Mouse (Mus musculus) liver, embryonic 16.5 days (tissue): ENCODE data around the gene Zyg11a. TPM values are rescaled to one million over a fixed set of nuclear protein-coding genes. Genes with fewer than 3 reads are reported as not detected.

Source experiments
- ATAC-seq: fragments of 200-750 bp; cut with Nextera tagmentation; 2 replicates; pipeline ENCODE4 v1.8.0; 2017; ENCODE audit warnings: low read depth, mild to moderate bottlenecking, moderate number of reproducible peaks, moderate library complexity
- H3K27ac ChIP-seq: fragments of 300-500 bp; sonication (generic); 2 replicates; pipeline ENCODE4 v1.5.1; 2014; ENCODE audit warnings: mild to moderate bottlenecking, low read length
- H3K27me3 ChIP-seq: fragments of 300-500 bp; sonication (generic); 2 replicates; pipeline ENCODE4 v1.6.1; 2014; ENCODE audit warnings: low read depth, low read length, mixed read lengths; ENCODE audit not compliant: control insufficient read depth, insufficient read depth
- H3K36me3 ChIP-seq: fragments of 300-500 bp; sonication (generic); 2 replicates; pipeline ENCODE4 v1.6.1; 2014; ENCODE audit warnings: mild to moderate bottlenecking; ENCODE audit not compliant: control insufficient read depth, insufficient read depth
- H3K4me1 ChIP-seq: fragments of 300-500 bp; sonication (generic); 2 replicates; pipeline ENCODE4 v1.6.1; 2014; ENCODE audit warnings: low read depth, low read length, mixed read lengths; ENCODE audit not compliant: control insufficient read depth
- H3K4me2 ChIP-seq: fragments of 300-500 bp; sonication (generic); 2 replicates; pipeline ENCODE4 v1.6.1; 2014; ENCODE audit warnings: low read depth, low read length, mixed read lengths
- H3K4me3 ChIP-seq: fragments of 300-500 bp; sonication (generic); 2 replicates; pipeline ENCODE4 v1.5.1; 2014; ENCODE audit warnings: low read depth, mild to moderate bottlenecking, low read length
- H3K9ac ChIP-seq: fragments of 300-500 bp; sonication (generic); 2 replicates; pipeline ENCODE4 v1.6.1; 2014; ENCODE audit warnings: low read depth, low read length
- H3K9me3 ChIP-seq: fragments of 300-500 bp; sonication (generic); replicated peaks from 2 replicates; pipeline ENCODE4 v1.6.1; 2016; ENCODE audit warnings: low read length; ENCODE audit not compliant: control insufficient read depth
- WGBS: fragments of 180-500 bp; shearing (Covaris S2); extraction: QIAGEN DNeasy Blood & Tissue Kit; methylation state at CpG from one replicate; pipeline ENCODE4 v1.1.7; 2014; ENCODE audit not compliant: insufficient replicate concordance; 5-methylcytosine and 5-hydroxymethylcytosine counted together
- polyA plus RNA-seq: library from polyadenylated mRNA; unstranded; fragments of >200 nt; fragmentation: Nextera tagmentation; extraction: Ambion mirVana; gene quantifications from 2 replicates; pipeline ENCODE4 v1.2.1, GENCODE M21; 2015

Gene Zyg11a
- polyA plus RNA-seq, 1 experiment from 2014 or later, result 0.33 TPM

GRCm38 (mm10) chr4:108213023-108213422, 4.8 kb downstream of the Zyg11a start:
- no peak overlapping the region for H3K27ac ChIP-seq
- H3K4me1 ChIP-seq, result no peaks in the 10 kb centered on the region; the same call in 1 of the 2 replicates
- H3K4me3 ChIP-seq, result no peak overlapping the region
- 58% methylated on average over 2 of the region's 2 CpGs for WGBS
- no peaks in the 10 kb centered on the region for H3K9me3 ChIP-seq
- H3K4me2 ChIP-seq, result no peak overlapping the region
- no peak overlapping the region for H3K9ac ChIP-seq
- peaks cover 28% of the 10 kb centered on the region for H3K27me3 ChIP-seq
- no peaks in the 10 kb centered on the region for H3K36me3 ChIP-seq
- no peak for ATAC-seq

GRCm38 (mm10) chr4:108204629-108205028, 13.2 kb downstream of the Zyg11a start:
- WGBS, result 48% methylated on average over 6 of the region's 6 CpGs
- Histone ChIP-seq H3K36me3 (no peaks in the 10 kb centered on the region), H3K4me1 (no peaks in the 10 kb centered on the region), H3K4me2 (no peak overlapping the region), H3K4me3 (no peak overlapping the region), H3K27me3 (no peaks in the 10 kb centered on the region), H3K9me3 (no peaks in the 10 kb centered on the region), H3K9ac (no peak overlapping the region), H3K27ac (no peak overlapping the region)
- ATAC-seq, result no peak

- Histone ChIP-seq H3K9ac (no peak overlapping the region), H3K4me1 (no peaks in the 10 kb centered on the region), H3K4me2 (no peak overlapping the region), H3K36me3 (no peaks in the 10 kb centered on the region), H3K9me3 (no peaks in the 10 kb centered on the region), H3K4me3 (no peak overlapping the region), H3K27ac (no peak overlapping the region), H3K27me3 (no peaks in the 10 kb centered on the region)
- WGBS, result 39% methylated on average over 2 of the region's 2 CpGs
- no peak for ATAC-seq
Measured at GRCm38 (mm10) chr4:108199236-108199635, 18.6 kb downstream of the Zyg11a start.

- no peak for ATAC-seq
- Histone ChIP-seq H3K4me1 (no peaks in the 10 kb centered on the region), H3K9me3 (no peaks in the 10 kb centered on the region), H3K27me3 (no peaks in the 10 kb centered on the region), H3K36me3 (no peaks in the 10 kb centered on the region), H3K9ac (no peak overlapping the region), H3K27ac (no peak overlapping the region), H3K4me3 (no peak overlapping the region), H3K4me2 (no peak overlapping the region)
- WGBS, result 62% methylated on average over 6 of the region's 6 CpGs
Measured at GRCm38 (mm10) chr4:108196277-108196855, 21.5 kb downstream of the Zyg11a start.

- H3K4me3 ChIP-seq, result no peak overlapping the region
Measured at GRCm38 (mm10) chr4:108192821-108193323, 25.0 kb downstream of the Zyg11a start.

GRCm38 (mm10) chr4:108182278-108182677, 35.6 kb downstream of the Zyg11a start:
- WGBS, result 56% methylated on average over 1 of the region's 1 CpGs
- Histone ChIP-seq H3K4me3 (no peak overlapping the region), H3K4me1 (no peaks in the 10 kb centered on the region), H3K4me2 (no peak overlapping the region), H3K27ac (no peak overlapping the region), H3K9me3 (no peaks in the 10 kb centered on the region), H3K9ac (no peak overlapping the region), H3K36me3 (no peaks in the 10 kb centered on the region), H3K27me3 (no peaks in the 10 kb centered on the region)
- no peak for ATAC-seq

More at GRCm38 (mm10) chr4:108192821-108193323, 25.0 kb downstream of the Zyg11a start:
- H3K9ac ChIP-seq, result no peak overlapping the region
- no peak for ATAC-seq
- H3K27ac ChIP-seq, result no peak overlapping the region
- no peaks in the 10 kb centered on the region for H3K4me1 ChIP-seq
- no peaks in the 10 kb centered on the region for H3K36me3 ChIP-seq
- H3K9me3 ChIP-seq, result no peaks in the 10 kb centered on the region
- H3K4me2 ChIP-seq, result no peak overlapping the region
- H3K27me3 ChIP-seq, result no peaks in the 10 kb centered on the region
- 57% methylated on average over 2 of the region's 2 CpGs for WGBS

- Histone ChIP-seq H3K4me2 (no peak overlapping the region), H3K27me3 (peaks cover 14% of the 10 kb centered on the region), H3K27ac (no peak overlapping the region), H3K9ac (no peak overlapping the region), H3K36me3 (no peaks in the 10 kb centered on the region; the same call in 1 of the 2 replicates), H3K4me1 (no peaks in the 10 kb centered on the region), H3K4me3 (no peak overlapping the region), H3K9me3 (no peaks in the 10 kb centered on the region)
- WGBS, result 62% methylated on average over 6 of the region's 6 CpGs
- no peak for ATAC-seq
Measured at GRCm38 (mm10) chr4:108168056-108168455, 49.8 kb downstream of the Zyg11a start.

GRCm38 (mm10) chr4:108166874-108167273, 51.0 kb downstream of the Zyg11a start:
- H3K36me3 ChIP-seq, result no peaks in the 10 kb centered on the region; the same call in 1 of the 2 replicates
- H3K4me3 ChIP-seq, result no peak overlapping the region
- peaks cover 14% of the 10 kb centered on the region for H3K27me3 ChIP-seq
- H3K27ac ChIP-seq, result no peak overlapping the region
- 54% methylated on average over 4 of the region's 4 CpGs for WGBS
- H3K9me3 ChIP-seq, result no peaks in the 10 kb centered on the region
- no peak overlapping the region for H3K4me2 ChIP-seq
- no peak overlapping the region for H3K9ac ChIP-seq
- H3K4me1 ChIP-seq, result no peaks in the 10 kb centered on the region
- no peak for ATAC-seq

GRCm38 (mm10) chr4:108165152-108165895, 52.5 kb downstream of the Zyg11a start, which contains the start of gene Echdc2:
Echdc2 (plus strand) TSS chr4:108165437.
- Histone ChIP-seq H3K36me3 (no peaks in the 10 kb centered on the region), H3K4me3 (peak within 1 kb of the TSS; percentile 64), H3K27me3 (peaks cover 14% of the 10 kb centered on the region), H3K9me3 (no peaks in the 10 kb centered on the region), H3K27ac (no peak within 1 kb of the TSS; the same call in 1 of the 2 replicates), H3K4me1 (no peaks in the 10 kb centered on the region), H3K4me2 (peak within 1 kb of the TSS; percentile 65), H3K9ac (peak within 1 kb of the TSS; percentile 55)
- WGBS, result under 1% methylated on average over 43 of the region's 43 CpGs
- ATAC-seq, result peak; percentile 45; the same call in 1 of the 2 replicates
